Mouse (Mus musculus) heart, adult 2 months (tissue): ENCODE measurements around the gene Kirrel3.

Experiments used
- CTCF ChIP-seq: fragments of 200-600 bp; IDR thresholded peaks from 2 replicates; pipeline ENCODE4 v1.8.1; 2022; ENCODE audit warnings: antibody characterized with exemption, mild to moderate bottlenecking, moderate library complexity
- EP300 ChIP-seq: fragments of 200-500 bp; IDR thresholded peaks from 2 replicates; pipeline ENCODE4 v1.6.1; 2011; ENCODE audit warnings: low read depth, low read length, control low read depth; ENCODE audit not compliant: insufficient read depth
- POLR2A ChIP-seq: fragments of 200-500 bp; IDR thresholded peaks from 2 replicates; pipeline ENCODE4 v1.6.1; 2011; ENCODE audit warnings: mild to moderate bottlenecking, low read depth, low read length, control low read depth; ENCODE audit not compliant: insufficient read depth

GRCm38 (mm10) chr9:34463666-34464065 is 22.0 kb upstream of the Kirrel3 start:
- TF ChIP-seq POLR2A = no peak
- no peak for TF ChIP-seq CTCF
- TF ChIP-seq EP300 = no peak
